Mouse (Mus musculus): ENCODE measurements at regions not wholly inside any gene's neighbourhood (a gene's known extent, or its start where the extent isn't known, plus 50 kb on each side); places are given as distances from the start of the nearest gene placed in this dataset.

GRCm38 (mm10) chr15:17467077-17467476 lies 738.5 kb downstream of the Cdh9 start:
- Histone ChIP-seq H3K27me3 (ENCODE audit: insufficient read depth, low read length) (no peaks in the 10 kb centered on the region), H3K9me3 (ENCODE audit: low read length) (no peaks in the 10 kb centered on the region), H3K4me2 (ENCODE audit: low read depth) (no peak overlapping the region), H3K4me3 (ENCODE audit: low read depth, low read length) (no peak overlapping the region), H3K27ac (ENCODE audit: low read depth, low read length) (no peak overlapping the region), H3K4me1 (ENCODE audit: insufficient read depth) (no peaks in the 10 kb centered on the region), H3K9ac (no peak overlapping the region), H3K36me3 (ENCODE audit: insufficient read depth) (no peaks in the 10 kb centered on the region)
- DNase-seq, result peak; percentile 9
- no peak for TF ChIP-seq CTCF (IDR thresholded peaks at IDR 0.05; ENCODE audit: low read depth)
- no peak for ATAC-seq
- 73% methylated on average over 1 of the region's 1 CpGs for WGBS

GRCm38 (mm10) chr15:17493561-17493960 lies 765.0 kb downstream of the Cdh9 start:
- Histone ChIP-seq H3K27ac (ENCODE audit: low read depth, low read length) (no peak overlapping the region), H3K4me2 (ENCODE audit: low read depth) (no peak overlapping the region), H3K4me3 (ENCODE audit: low read depth, low read length) (no peak overlapping the region), H3K36me3 (ENCODE audit: insufficient read depth) (no peaks in the 10 kb centered on the region), H3K4me1 (ENCODE audit: insufficient read depth) (no peaks in the 10 kb centered on the region), H3K9me3 (ENCODE audit: low read length) (no peaks in the 10 kb centered on the region), H3K9ac (no peak overlapping the region), H3K27me3 (ENCODE audit: insufficient read depth, low read length) (no peaks in the 10 kb centered on the region)
- DNase-seq, result no peak
- WGBS, result 30% methylated on average over 2 of the region's 2 CpGs
- ATAC-seq, result no peak
- no peak for TF ChIP-seq CTCF (IDR thresholded peaks at IDR 0.05; ENCODE audit: low read depth)

Data from forebrain, postnatal 0 days (tissue).